Mouse (Mus musculus) ovary, postnatal 10 days (tissue): ENCODE data around the gene Lta.

ENCODE experiments used
- DNase-seq: peaks from one replicate; pipeline ENCODE4 v3.0.0; 2022; ENCODE audit warnings: low spot score

The Lta gene

DNA sequence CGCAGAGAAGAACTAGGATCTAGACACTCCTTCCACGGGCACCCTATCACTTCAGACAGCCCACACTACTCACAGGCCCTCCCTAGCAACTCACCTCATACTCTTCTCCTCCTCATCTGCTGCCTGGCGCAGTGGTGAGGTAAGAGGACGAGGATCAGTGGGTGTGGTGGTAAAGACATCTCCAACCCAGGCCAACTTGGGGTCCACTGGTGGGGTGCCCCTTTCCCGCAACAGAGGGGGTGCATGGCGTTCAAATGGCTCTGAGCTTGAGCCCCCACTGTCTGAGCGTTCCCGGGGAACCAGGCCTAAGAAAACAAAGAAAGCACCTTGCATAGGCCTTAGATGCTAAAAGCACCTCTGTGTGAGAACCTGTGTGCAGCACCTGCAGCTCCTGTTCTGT, 47.9 kb downstream of the Lta start:
- DNase-seq: no peak

GRCm38 (mm10) chr17:35156461-35157200, 48.5 kb downstream of the Lta start:
- DNase-seq: no peak

- DNase-seq: no peak
Measured at GRCm38 (mm10) chr17:35155451-35155850, 49.7 kb downstream of the Lta start.

DNA sequence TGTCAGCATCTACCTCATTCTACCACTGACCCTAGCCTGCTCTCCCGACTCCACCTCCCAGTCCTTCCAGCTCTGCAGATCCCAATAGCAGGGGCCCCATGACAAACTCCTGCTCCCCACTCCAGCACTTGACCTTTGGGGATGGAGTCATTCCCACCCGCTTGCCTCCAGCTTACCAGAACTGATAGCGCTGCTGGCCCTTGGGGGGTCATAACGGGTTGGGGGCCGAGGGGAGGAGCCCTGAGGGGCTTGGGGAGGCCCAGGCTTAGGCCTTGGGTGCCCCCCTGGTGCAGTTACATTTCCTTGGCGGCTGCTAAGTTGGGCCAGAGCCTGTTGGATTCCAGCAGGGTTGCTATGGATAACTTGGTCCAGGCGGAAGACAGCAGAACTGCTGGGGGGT, 50.5 kb downstream of the Lta start:
- DNase-seq: no peak

DNA sequence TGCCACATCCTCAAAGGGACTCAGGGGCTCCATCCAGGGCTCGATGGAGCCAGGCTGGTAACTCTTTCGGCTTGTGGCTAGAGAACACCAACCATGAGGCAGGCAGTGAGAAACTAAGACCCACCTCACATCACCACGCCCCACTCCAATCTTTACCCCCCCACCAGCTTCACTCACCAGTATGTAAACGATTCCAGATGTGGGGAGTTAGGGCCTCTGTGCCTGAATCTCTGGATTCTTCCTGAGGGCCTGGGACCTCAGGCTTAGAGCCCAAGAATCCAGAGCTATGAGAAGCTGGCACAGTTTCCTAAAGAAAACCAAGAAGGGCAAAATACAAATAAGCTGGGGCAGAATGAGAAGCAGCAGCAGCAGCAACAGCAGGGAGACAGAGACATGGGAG, 51.2 kb downstream of the Lta start:
- no peak for DNase-seq
